Mouse (Mus musculus) frontal cortex, postnatal 14 days (tissue): ENCODE measurements at regions not wholly inside any gene's neighbourhood (a gene's known extent, or its start where the extent isn't known, plus 50 kb on each side); places are given as distances from the start of the nearest gene placed in this dataset.

Experiments
- DNase-seq, 2 experiments: peaks; one replicate each; pipeline ENCODE4 v3.0.0; 2022; ENCODE audit warnings: low spot score in 2 of 2

GRCm38 (mm10) chr2:9267675-9268074 lies 613.4 kb upstream of the 4930412O13Rik start:
- DNase-seq, result no peak

GRCm38 (mm10) chr2:9283441-9283840 lies 597.6 kb upstream of the 4930412O13Rik start:
- DNase-seq, result no peak

- DNase-seq, result no peak
Measured at GRCm38 (mm10) chr2:9285800-9286199, 595.3 kb upstream of the 4930412O13Rik start.

GRCm38 (mm10) chr2:9287077-9287476 lies 594.0 kb upstream of the 4930412O13Rik start:
- DNase-seq, result no peak

- DNase-seq, result no peak
Measured at GRCm38 (mm10) chr2:9287623-9288022, 593.4 kb upstream of the 4930412O13Rik start.

GRCm38 (mm10) chr2:9331630-9332352 lies 549.3 kb upstream of the 4930412O13Rik start:
- peak; percentile 4 to 6 for DNase-seq

- no peak for DNase-seq
Measured at GRCm38 (mm10) chr2:9348982-9349381, 532.1 kb upstream of the 4930412O13Rik start.

GRCm38 (mm10) chr2:9349994-9350393 lies 531.1 kb upstream of the 4930412O13Rik start:
- DNase-seq, result no peak

GRCm38 (mm10) chr2:9352190-9352589 lies 528.9 kb upstream of the 4930412O13Rik start:
- DNase-seq, result no peak

GRCm38 (mm10) chr2:9360020-9360419 lies 521.0 kb upstream of the 4930412O13Rik start:
- no peak for DNase-seq

- DNase-seq, result no peak
Measured at GRCm38 (mm10) chr2:9367801-9368584, 513.1 kb upstream of the 4930412O13Rik start.

- no peak for DNase-seq
Measured at GRCm38 (mm10) chr2:9369572-9369971, 511.5 kb upstream of the 4930412O13Rik start.

- DNase-seq, result no peak
Measured at GRCm38 (mm10) chr2:9386566-9386965, 494.5 kb upstream of the 4930412O13Rik start.

GRCm38 (mm10) chr2:9388058-9388457 lies 493.0 kb upstream of the 4930412O13Rik start:
- DNase-seq, result no peak

GRCm38 (mm10) chr2:9395379-9395999 lies 485.6 kb upstream of the 4930412O13Rik start:
- no peak for DNase-seq

GRCm38 (mm10) chr2:9401461-9401860 lies 479.6 kb upstream of the 4930412O13Rik start:
- DNase-seq, result no peak

- DNase-seq, result no peak
Measured at GRCm38 (mm10) chr2:9402281-9402680, 478.8 kb upstream of the 4930412O13Rik start.

GRCm38 (mm10) chr2:9409075-9409474 lies 472.0 kb upstream of the 4930412O13Rik start:
- DNase-seq, result no peak

- no peak for DNase-seq
Measured at GRCm38 (mm10) chr2:9422686-9423085, 458.4 kb upstream of the 4930412O13Rik start.

GRCm38 (mm10) chr2:9423534-9423933 lies 457.5 kb upstream of the 4930412O13Rik start:
- no peak for DNase-seq

- no peak for DNase-seq
Measured at GRCm38 (mm10) chr2:9433110-9433940, 447.7 kb upstream of the 4930412O13Rik start.
